In the genomic region with DNA sequence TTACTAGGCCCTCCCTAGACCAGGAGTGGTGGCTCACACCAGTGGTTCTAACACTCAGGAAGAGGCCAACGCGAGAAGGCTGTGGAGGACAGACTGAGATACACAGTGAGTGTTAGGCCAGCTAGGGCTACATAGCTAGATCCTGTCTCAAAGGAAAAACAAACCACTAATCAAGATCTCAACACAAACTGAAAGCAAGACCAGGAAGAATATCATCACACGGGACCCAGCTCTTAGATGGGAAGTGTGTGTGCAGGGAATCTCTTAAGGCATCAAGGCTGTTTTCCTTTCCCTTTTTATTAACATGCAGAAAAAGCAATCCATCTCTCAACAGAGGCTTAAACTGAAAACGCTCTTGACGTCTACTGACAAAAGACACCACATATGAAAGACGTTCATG, we compare ENCODE assay signal across 8 mouse cellular contexts. TPM values are rescaled to one million over a fixed set of nuclear protein-coding genes. Genes with fewer than 3 reads are reported as not detected.
DNase-seq lines count a peak whose midpoint lies in the region; ATAC-seq and TF ChIP-seq lines count a peak whose summit lies in the region.

No protein-coding gene starts in this region.

- ATAC-seq in liver, postnatal 0 days = no peak

- no peak overlapping the region for H3K27ac ChIP-seq in heart, adult 2 months
- H3K27ac ChIP-seq in hindbrain, embryonic 10.5 days = 0 out of 2 replicates have a peak overlapping the region, but pooled peaks have one; percentile 1
- H3K27ac ChIP-seq in liver, postnatal 0 days (ENCODE audit: low read depth) = peak overlapping the region; percentile 49

- H3K9ac ChIP-seq in heart, adult 2 months (ENCODE audit: low read depth, low read length) = peak overlapping the region; percentile 47; the same call in 1 of the 2 replicates
- peak overlapping the region; percentile 99 for H3K9ac ChIP-seq in liver, postnatal 0 days (replicated peaks)

- no peak for TF ChIP-seq POLR2A in heart, adult 2 months (IDR thresholded peaks at IDR 0.05; ENCODE audit: insufficient read depth, low read depth, low read length)

- intact Hi-C loops in heart, adult 2 months (cut with DNase I) = loop anchor here (5.0 to 10.0 kb wide), 3 partner anchors 65 to 1610 kb away; a partner anchor contains a TSS

- H3K4me2 ChIP-seq in liver, postnatal 0 days (ENCODE audit: low read depth, low read length) = peak overlapping the region; percentile 86

- no peak for DNase-seq in heart, adult 2 months
- DNase-seq in heart, adult 11 months = no peak
- peak; percentile 56 for DNase-seq in A20 (ENCODE audit: low read depth, low spot score)
- DNase-seq in hindbrain, embryonic 10.5 days (ENCODE audit: low spot score) = no peak
- no peak for DNase-seq in liver, postnatal 0 days
- DNase-seq in right cerebral cortex, postnatal 14 days = no peak
- DNase-seq in urinary bladder, postnatal 25 days (ENCODE audit: low spot score) = no peak
- DNase-seq in right cerebral cortex, postnatal 4 days = no peak

- 23% methylated on average over 6 of the region's 6 CpGs for WGBS in heart, adult 2 months
- WGBS in hindbrain, embryonic 10.5 days = 76% methylated on average over 6 of the region's 6 CpGs
- whole genome bisulfite sequencing in liver, postnatal 0 days (ENCODE audit: insufficient replicate concordance) = 28% methylated on average over 6 of the region's 6 CpGs

- H3K4me1 ChIP-seq in heart, adult 2 months (ENCODE audit: control insufficient read depth, insufficient read depth, low read length) = peaks cover 3% of the 10 kb centered on the region
- H3K4me1 ChIP-seq in hindbrain, embryonic 10.5 days (replicated peaks) = peaks cover 32% of the 10 kb centered on the region
- peaks cover 30% of the 10 kb centered on the region for H3K4me1 ChIP-seq in liver, postnatal 0 days (ENCODE audit: insufficient read depth)

- no peak for TF ChIP-seq EP300 in heart, adult 2 months (IDR thresholded peaks at IDR 0.05; ENCODE audit: insufficient read depth, low read depth, low read length)
- TF ChIP-seq EP300 in liver, postnatal 0 days (IDR thresholded peaks at IDR 0.05; ENCODE audit: low read depth) = no peak

- no peaks in the 10 kb centered on the region for H3K9me3 ChIP-seq in hindbrain, embryonic 10.5 days
- no peaks in the 10 kb centered on the region for H3K9me3 ChIP-seq in liver, postnatal 0 days (ENCODE audit: low read length)

- H3K27me3 ChIP-seq in heart, adult 2 months (ENCODE audit: control insufficient read depth, insufficient read depth, low read length) = no peaks in the 10 kb centered on the region
- no peaks in the 10 kb centered on the region for H3K27me3 ChIP-seq in hindbrain, embryonic 10.5 days (ENCODE audit: insufficient read depth, poor library complexity, severe bottlenecking)
- H3K27me3 ChIP-seq in liver, postnatal 0 days (ENCODE audit: insufficient read depth, low read length) = no peaks in the 10 kb centered on the region

- TF ChIP-seq CTCF in heart, adult 2 months (IDR thresholded peaks at IDR 0.05) = no peak
- TF ChIP-seq CTCF in liver, postnatal 0 days (IDR thresholded peaks at IDR 0.05; ENCODE audit: low read depth) = no peak

- peaks cover 12% of the 10 kb centered on the region for H3K36me3 ChIP-seq in heart, adult 2 months (ENCODE audit: control insufficient read depth, insufficient read depth, low read length)
- H3K36me3 ChIP-seq in hindbrain, embryonic 10.5 days = peaks cover 45% of the 10 kb centered on the region
- H3K36me3 ChIP-seq in liver, postnatal 0 days (replicated peaks; ENCODE audit: insufficient read depth, low read length) = 0 out of 2 replicates have a peak, but pooled peaks cover 4% of the 10 kb centered on the region

- H3K4me3 ChIP-seq in heart, adult 2 months = no peak overlapping the region
- H3K4me3 ChIP-seq in hindbrain, embryonic 10.5 days = peak overlapping the region; percentile 93
- peak overlapping the region; percentile 90 for H3K4me3 ChIP-seq in liver, postnatal 0 days (ENCODE audit: low read depth, low read length)

- H3K79me2 ChIP-seq in heart, adult 2 months (replicated peaks; ENCODE audit: control insufficient read depth, insufficient read depth, low read length) = peaks cover 11% of the 10 kb centered on the region; the same call in 1 of the 2 replicates

RNA-seq across cellular contexts. Expression of a gene that starts 2.0 kb away (rescaled TPM):
- total RNA-seq in heart, adult 2 months (2021) = 1 to 10 TPM; 6.0 to 6.3 TPM
- 3.4 and 4.0 TPM in 2 replicates for polyA plus RNA-seq in heart, adult 2 months (2012; rRNA removed)
- polyA plus RNA-seq in hindbrain, embryonic 10.5 days (2016; fragmentation: Nextera tagmentation; extraction: Ambion mirVana) = 17.6 and 18.2 TPM in 2 replicates
- 5.6 and 7.4 TPM in 2 replicates for polyA plus RNA-seq in liver, postnatal 0 days (2015; fragmentation: Nextera tagmentation; extraction: Ambion mirVana)

RNA-seq across cellular contexts. Expression of a gene that starts 11.5 kb away (rescaled TPM):
- 10 to 100 TPM; 17.5 to 22.3 TPM for total RNA-seq in heart, adult 2 months (2021)
- polyA plus RNA-seq in heart, adult 2 months (2012; rRNA removed) = 7.6 and 15.1 TPM in 2 replicates
- polyA plus RNA-seq in hindbrain, embryonic 10.5 days (2016; fragmentation: Nextera tagmentation; extraction: Ambion mirVana) = 35.3 and 35.8 TPM in 2 replicates
- polyA plus RNA-seq in liver, postnatal 0 days (2015; fragmentation: Nextera tagmentation; extraction: Ambion mirVana) = 3.0 and 3.6 TPM in 2 replicates

RNA-seq across cellular contexts. Expression of a gene that starts 25.1 kb away (rescaled TPM):
- total RNA-seq in heart, adult 2 months (2021) = 1 to 10 TPM in 1 of 2 experiments, under 1 TPM in 1; 0.97 to 1.2 TPM
- polyA plus RNA-seq in heart, adult 2 months (2012; rRNA removed) = 1.3 TPM in 1 of 2 replicates, not detected in the other
- polyA plus RNA-seq in hindbrain, embryonic 10.5 days (2016; fragmentation: Nextera tagmentation; extraction: Ambion mirVana) = not detected in 2 replicates
- not detected in 2 replicates for polyA plus RNA-seq in liver, postnatal 0 days (2015; fragmentation: Nextera tagmentation; extraction: Ambion mirVana)
